Mouse (Mus musculus) frontal cortex, postnatal 36 days (tissue): ENCODE results near the gene Nr2f2.

Experiments used
- DNase-seq, 2 experiments: peaks; one replicate each; pipeline ENCODE4 v3.0.0; 2022; ENCODE audit warnings: low spot score in 2 of 2

Gene Nr2f2

GRCm38 (mm10) chr7:70365401-70365811 is 1.1 kb downstream of the Nr2f2 start:
- DNase-seq: no peak

GRCm38 (mm10) chr7:70364798-70365197 is 1.7 kb downstream of the Nr2f2 start:
- DNase-seq: no peak

GRCm38 (mm10) chr7:70363351-70363750 is 3.2 kb downstream of the Nr2f2 start:
- DNase-seq: no peak

- no peak for DNase-seq
These were observed 3.9 kb downstream of the Nr2f2 start for GRCm38 (mm10) chr7:70362526-70363170.

GRCm38 (mm10) chr7:70361383-70362364 is 4.9 kb downstream of the Nr2f2 start:
- DNase-seq: peak; percentile 67 to 74

- DNase-seq: no peak
These were observed 5.7 kb downstream of the Nr2f2 start for GRCm38 (mm10) chr7:70360611-70361382.

GRCm38 (mm10) chr7:70359791-70360581 is 6.5 kb downstream of the Nr2f2 start:
- DNase-seq: no peak

GRCm38 (mm10) chr7:70358848-70359591 is 7.5 kb downstream of the Nr2f2 start:
- no peak for DNase-seq

- DNase-seq: no peak
These were observed 8.3 kb downstream of the Nr2f2 start for GRCm38 (mm10) chr7:70358020-70358847.

- no peak for DNase-seq
These were observed 9.0 kb downstream of the Nr2f2 start for GRCm38 (mm10) chr7:70357516-70358019.

- no peak for DNase-seq
These were observed 9.6 kb downstream of the Nr2f2 start for GRCm38 (mm10) chr7:70356691-70357515.

GRCm38 (mm10) chr7:70355691-70356568 is 10.6 kb downstream of the Nr2f2 start:
- DNase-seq: no peak

- DNase-seq: no peak
These were observed 11.2 kb downstream of the Nr2f2 start for GRCm38 (mm10) chr7:70355357-70355620.

GRCm38 (mm10) chr7:70354606-70355356 is 11.8 kb downstream of the Nr2f2 start:
- DNase-seq: no peak

GRCm38 (mm10) chr7:70353151-70353550 is 13.4 kb downstream of the Nr2f2 start:
- DNase-seq: no peak

- DNase-seq: no peak
These were observed 13.9 kb downstream of the Nr2f2 start for GRCm38 (mm10) chr7:70352617-70353016.

- DNase-seq: no peak
These were observed 14.5 kb downstream of the Nr2f2 start for GRCm38 (mm10) chr7:70351981-70352560.
